Mouse (Mus musculus) liver, embryonic 11.5 days (tissue): ENCODE results near the gene Dpm1. TPM values are rescaled to one million over a fixed set of nuclear protein-coding genes. Genes with fewer than 3 reads are reported as not detected.

Experiments
- ATAC-seq: fragments of 200-750 bp; cut with Nextera tagmentation; replicated peaks from 2 replicates; pipeline ENCODE4 v1.8.0; 2017; ENCODE audit warnings: moderate number of reproducible peaks, mild to moderate bottlenecking, moderate TSS enrichment, moderate library complexity; ENCODE audit not compliant: low FRiP score
- DNase-seq: peaks from one replicate; pipeline ENCODE4 v3.0.0-alpha.2; 2017; ENCODE audit warnings: low spot score
- H3K27ac ChIP-seq: fragments of 300-500 bp; sonication (generic); 2 replicates; pipeline ENCODE4 v1.5.1; 2014; ENCODE audit warnings: mild to moderate bottlenecking, low read depth, low read length, control low read depth
- H3K27me3 ChIP-seq: fragments of 300-500 bp; sonication (generic); replicated peaks from 2 replicates; pipeline ENCODE4 v1.6.1; 2014; ENCODE audit warnings: low read length, mixed read lengths; ENCODE audit not compliant: control insufficient read depth, insufficient read depth
- H3K36me3 ChIP-seq: fragments of 300-500 bp; sonication (generic); 2 replicates; pipeline ENCODE4 v1.6.1; 2014; ENCODE audit warnings: mild to moderate bottlenecking, low read length, moderate library complexity, mixed read lengths; ENCODE audit not compliant: control insufficient read depth, insufficient read depth
- H3K4me1 ChIP-seq: fragments of 300-500 bp; sonication (generic); replicated peaks from 2 replicates; pipeline ENCODE4 v1.6.1; 2014; ENCODE audit warnings: low read length, mixed read lengths; ENCODE audit not compliant: control insufficient read depth, insufficient read depth
- H3K4me2 ChIP-seq: fragments of 300-500 bp; sonication (generic); 2 replicates; pipeline ENCODE4 v1.6.1; 2014; ENCODE audit warnings: mild to moderate bottlenecking, control low read depth, moderate library complexity
- H3K4me3 ChIP-seq: fragments of 300-500 bp; sonication (generic); 2 replicates; pipeline ENCODE4 v1.5.1; 2014; ENCODE audit warnings: low read depth, low read length, control low read depth
- H3K9ac ChIP-seq: fragments of 300-500 bp; sonication (generic); 2 replicates; pipeline ENCODE4 v1.6.1; 2014; ENCODE audit warnings: low read depth, low read length, control low read depth
- H3K9me3 ChIP-seq: fragments of 300-500 bp; sonication (generic); 2 replicates; pipeline ENCODE4 v1.6.1; 2016; ENCODE audit warnings: low read length, inconsistent platforms, mixed read lengths; ENCODE audit not compliant: control insufficient read depth
- WGBS: fragments of 180-500 bp; shearing (Covaris S2); extraction: QIAGEN DNeasy Blood & Tissue Kit; methylation state at CpG from one replicate; pipeline ENCODE4 v1.1.7; 2014; 5-methylcytosine and 5-hydroxymethylcytosine counted together
- microRNA-seq: library from miRNA; unstranded; fragments of <30 nt; microRNA quantifications from one replicate; pipeline ENCODE4, GENCODE M21; 2017; ENCODE audit warnings: borderline number of aligned reads
- polyA plus RNA-seq: library from polyadenylated mRNA; unstranded; fragments of >200 nt; fragmentation: Nextera tagmentation; extraction: Ambion mirVana; gene quantifications from 2 replicates; pipeline ENCODE4 v1.2.1, GENCODE M21; 2014

Gene Dpm1
- polyA plus RNA-seq, 1 experiment from 2014 or later, result 106 TPM

DNA sequence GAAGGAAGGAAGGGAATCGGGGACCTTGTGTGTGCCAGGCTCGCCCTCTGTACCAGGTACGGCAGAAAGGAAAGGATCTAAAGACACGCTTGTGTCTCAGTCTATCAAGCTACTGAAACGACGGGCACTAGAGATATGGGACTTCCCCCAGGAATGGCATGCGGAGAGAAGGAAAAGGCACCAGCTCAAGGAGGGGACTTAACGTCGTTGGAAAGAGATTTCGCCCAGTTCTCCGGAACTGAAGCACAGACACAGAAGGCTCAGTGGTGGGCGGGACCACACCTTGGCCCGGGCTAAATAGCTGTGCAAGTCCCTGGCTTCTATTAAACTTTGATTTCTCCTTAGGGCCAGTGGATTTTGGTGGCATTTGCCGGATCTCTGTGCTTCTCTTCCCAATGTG is 68.4 kb downstream of the Dpm1 start:
- Histone ChIP-seq H3K36me3 (no peaks in the 10 kb centered on the region), H3K4me3 (peak overlapping the region; percentile 30), H3K4me2 (peak overlapping the region; percentile 62), H3K27me3 (peaks cover 11% of the 10 kb centered on the region), H3K4me1 (peaks cover 27% of the 10 kb centered on the region), H3K9ac (0 out of 2 replicates have a peak overlapping the region, but pooled peaks have one; percentile 8), H3K27ac (peak overlapping the region; percentile 11; the same call in 1 of the 2 replicates), H3K9me3 (no peaks in the 10 kb centered on the region)
- no peak for DNase-seq
- WGBS, result 10% methylated on average over 14 of the region's 14 CpGs
- no peak for ATAC-seq

DNA sequence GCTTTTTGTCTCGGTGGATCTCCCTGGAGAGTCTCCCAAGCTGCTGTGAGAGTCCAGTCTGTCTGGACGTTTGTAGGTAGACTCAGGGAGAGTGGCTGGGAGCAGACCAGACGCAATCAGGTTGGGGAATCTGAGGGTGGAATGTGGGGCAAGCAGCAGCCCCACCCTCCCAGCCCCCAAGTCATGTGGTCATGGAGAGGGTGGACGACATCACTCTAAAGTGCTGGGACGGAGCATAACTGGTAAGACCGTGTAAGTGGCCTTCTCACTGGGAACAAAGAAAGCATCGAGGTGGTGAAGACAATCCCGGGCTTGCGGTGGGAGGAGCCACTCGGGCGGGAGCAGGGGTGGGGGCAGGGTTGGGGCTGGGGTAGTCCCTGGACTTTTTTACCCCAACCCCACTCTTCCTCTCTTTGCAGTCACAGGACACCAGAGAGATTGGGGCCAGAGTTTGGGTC is 68.8 kb downstream of the Dpm1 start:
- DNase-seq, result no peak
- H3K9me3 ChIP-seq, result no peaks in the 10 kb centered on the region
- H3K27ac ChIP-seq, result peak overlapping the region; percentile 11; the same call in 1 of the 2 replicates
- H3K27me3 ChIP-seq, result peaks cover 11% of the 10 kb centered on the region
- H3K9ac ChIP-seq, result 0 out of 2 replicates have a peak overlapping the region, but pooled peaks have one; percentile 8
- ATAC-seq, result no peak
- H3K36me3 ChIP-seq, result no peaks in the 10 kb centered on the region
- H3K4me3 ChIP-seq, result peak overlapping the region; percentile 30
- peaks cover 24% of the 10 kb centered on the region for H3K4me1 ChIP-seq
- 7% methylated on average over 11 of the region's 11 CpGs for WGBS
- peak overlapping the region; percentile 62 for H3K4me2 ChIP-seq

DNA sequence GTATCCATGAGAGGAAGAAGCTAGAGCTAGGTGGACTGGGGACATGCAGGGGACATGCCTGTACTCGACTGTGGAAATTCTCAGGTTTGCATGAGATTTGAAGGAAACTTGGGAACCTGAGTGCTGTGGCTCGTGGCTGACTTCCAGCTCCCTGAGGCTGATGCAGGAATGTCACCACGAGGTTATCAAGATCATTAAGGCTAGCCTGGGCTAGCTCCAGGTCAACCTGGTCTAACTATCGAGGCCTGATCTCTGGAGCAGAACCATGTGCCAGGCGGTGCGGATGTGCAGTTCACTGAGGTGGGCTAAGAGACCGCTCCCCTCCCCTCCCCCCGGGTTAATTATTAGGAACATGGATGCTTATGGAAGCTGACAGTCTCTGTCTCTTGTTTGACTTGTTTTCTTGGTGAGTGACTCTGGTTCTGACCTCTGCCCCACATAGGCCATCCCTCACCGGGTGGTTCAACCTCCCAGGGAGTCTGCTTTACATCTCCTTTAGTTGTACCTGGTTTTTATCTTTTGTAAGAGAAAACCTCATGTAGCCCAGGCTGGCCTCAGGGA is 69.9 kb downstream of the Dpm1 start:
- 73% methylated on average over 9 of the region's 9 CpGs for WGBS
- H3K27ac ChIP-seq, result no peak overlapping the region
- peaks cover 11% of the 10 kb centered on the region for H3K27me3 ChIP-seq

More for the DNA sequence above, 69.9 kb downstream of the Dpm1 start:
- H3K4me3 ChIP-seq, result no peak overlapping the region
- H3K36me3 ChIP-seq, result no peaks in the 10 kb centered on the region
- ATAC-seq (no peak), DNase-seq (no peak)
- no peak overlapping the region for H3K4me2 ChIP-seq
- H3K9me3 ChIP-seq, result no peaks in the 10 kb centered on the region
- no peak overlapping the region for H3K9ac ChIP-seq
- peaks cover 24% of the 10 kb centered on the region for H3K4me1 ChIP-seq

Small RNA genes lying within 50 kb of the gene (microRNA-seq; reads per million reads assigned to microRNA genes)
- not detected for gene Gm24561

Other genes with a start within 250 kb of the Dpm1 start
- gene Ripor3, start 220.0 kb downstream of the Dpm1 start, polyA plus RNA-seq, result 3.1 and 3.6 TPM in 2 replicates
- 6.0 and 6.1 TPM in 2 replicates for gene Pard6b, start 149.6 kb downstream of the Dpm1 start, polyA plus RNA-seq
- gene Adnp, start 23.5 kb downstream of the Dpm1 start, polyA plus RNA-seq, result 4.2 and 5.3 TPM in 2 replicates
- gene Gm20716, start 227 bp downstream of the Dpm1 start, polyA plus RNA-seq, result 14.6 and 17.1 TPM in 2 replicates
- gene Mocs3, start within 50 bp of the Dpm1 start, polyA plus RNA-seq, result 8.2 and 8.9 TPM in 2 replicates
- 0.90 and 0.95 TPM in 2 replicates for gene Kcng1, start 51.1 kb upstream of the Dpm1 start, polyA plus RNA-seq